Mouse (Mus musculus) E14TG2a.4 (cell line): ENCODE results near the gene Pafah1b1.

Source experiments
- CTCF ChIP-seq: conservative IDR thresholded peaks from 2 replicates; pipeline ENCODE4 v1.5.1; 2014; ENCODE audit warnings: low read length
- NANOG ChIP-seq: IDR thresholded peaks from 2 replicates; pipeline ENCODE4 v1.6.1; 2014; ENCODE audit warnings: borderline replicate concordance, low read length, mixed read lengths
- POU5F1 ChIP-seq: IDR thresholded peaks from 2 replicates; pipeline ENCODE4 v1.6.1; 2014; ENCODE audit warnings: low read length, borderline replicate concordance

DNA sequence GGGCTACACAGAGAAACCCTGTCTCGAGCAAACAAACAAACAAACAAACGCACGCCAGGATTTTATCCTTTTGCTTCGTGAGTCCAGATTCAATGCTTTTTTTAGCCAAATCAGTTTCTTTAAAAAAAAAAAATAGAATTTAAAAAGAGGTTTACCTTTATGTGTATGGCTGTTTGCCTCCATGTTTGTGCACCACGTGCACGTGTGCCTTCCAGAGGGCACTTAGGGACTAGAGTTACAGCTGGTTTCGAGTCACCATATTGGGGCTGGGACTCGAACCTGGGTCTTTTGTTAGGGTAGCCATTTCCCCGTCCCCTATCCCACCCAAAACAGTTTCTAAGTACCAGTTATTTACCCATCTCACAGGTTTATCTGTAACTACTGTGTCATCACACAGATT is 45.6 kb upstream of the Pafah1b1 start:
- TF ChIP-seq NANOG (no peak), CTCF (no peak), POU5F1 (no peak)
